Mouse (Mus musculus) right cerebral cortex, adult 2 months (tissue): ENCODE data around the gene Pnkp.

Experiments used
- DNase-seq, 2 experiments: peaks; one replicate each; pipeline ENCODE4 v3.0.0; 2021 to 2022; ENCODE audit warnings: low spot score in 2 of 2

Pnkp gene

DNA sequence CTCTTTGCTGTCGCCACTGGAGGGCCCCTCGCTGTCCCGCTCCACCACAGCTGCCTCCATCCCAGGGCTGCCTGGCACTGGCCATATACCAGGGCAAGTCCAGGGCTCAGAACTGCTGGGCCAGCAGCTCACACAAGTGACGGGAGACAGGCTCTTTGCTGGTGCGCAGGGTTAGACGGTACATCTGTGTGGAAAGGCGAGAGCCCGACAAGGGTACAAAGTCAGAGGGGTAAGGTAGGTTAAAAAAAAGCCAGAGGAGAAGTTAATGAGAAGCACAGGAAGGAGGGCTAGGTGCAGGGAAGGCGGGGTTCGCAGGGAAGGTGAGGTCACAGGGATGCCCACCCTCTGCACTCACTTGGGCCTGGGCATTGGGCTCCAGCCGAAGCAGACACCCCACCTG, 43.7 kb downstream of the Pnkp start:
- DNase-seq = no peak

DNA sequence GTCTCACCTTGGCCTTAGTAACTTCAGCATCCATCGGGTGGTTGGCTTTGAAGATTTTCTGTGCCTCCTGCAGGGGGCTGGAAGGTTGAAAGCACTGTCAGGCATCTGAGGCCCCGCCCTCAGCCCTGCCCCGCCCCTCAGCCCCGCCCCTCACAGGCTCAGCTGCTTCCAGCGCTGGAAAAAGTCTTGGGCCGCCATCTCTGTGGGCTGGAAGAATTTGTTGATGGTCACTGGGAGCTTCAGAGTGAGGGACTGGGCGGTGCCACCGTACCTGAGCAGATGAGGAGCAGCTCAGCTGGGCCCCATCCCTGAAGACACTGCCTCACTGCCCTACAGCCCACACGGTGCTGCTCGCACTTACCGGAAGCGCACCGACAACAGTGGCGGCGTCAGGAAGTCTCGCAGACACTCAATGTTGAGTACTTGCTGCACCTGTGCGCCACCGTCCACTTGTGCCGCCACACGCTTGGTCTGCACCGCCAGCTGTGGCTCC, 44.3 kb downstream of the Pnkp start:
- no peak for DNase-seq

DNA sequence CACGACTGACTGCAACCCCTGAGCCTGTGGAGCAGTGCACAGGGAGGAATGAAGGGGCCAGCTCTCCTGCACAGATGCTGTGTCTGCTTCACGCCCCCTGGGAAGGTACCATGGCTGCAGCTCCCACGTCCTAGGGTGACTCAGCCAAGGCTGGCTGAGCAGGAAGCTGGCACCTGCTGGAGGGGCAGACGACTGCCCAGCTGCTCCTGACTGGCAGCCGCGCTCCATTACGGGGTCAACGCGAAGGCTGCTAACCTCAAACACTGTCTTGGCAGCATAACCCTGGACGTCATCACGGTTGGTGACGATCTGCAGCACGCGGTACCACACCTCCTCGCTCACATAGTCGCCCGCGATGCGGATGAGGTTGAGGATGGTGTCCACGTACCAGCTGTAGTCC, 48.5 kb downstream of the Pnkp start:
- DNase-seq = peak; percentile 59 to 63

DNA sequence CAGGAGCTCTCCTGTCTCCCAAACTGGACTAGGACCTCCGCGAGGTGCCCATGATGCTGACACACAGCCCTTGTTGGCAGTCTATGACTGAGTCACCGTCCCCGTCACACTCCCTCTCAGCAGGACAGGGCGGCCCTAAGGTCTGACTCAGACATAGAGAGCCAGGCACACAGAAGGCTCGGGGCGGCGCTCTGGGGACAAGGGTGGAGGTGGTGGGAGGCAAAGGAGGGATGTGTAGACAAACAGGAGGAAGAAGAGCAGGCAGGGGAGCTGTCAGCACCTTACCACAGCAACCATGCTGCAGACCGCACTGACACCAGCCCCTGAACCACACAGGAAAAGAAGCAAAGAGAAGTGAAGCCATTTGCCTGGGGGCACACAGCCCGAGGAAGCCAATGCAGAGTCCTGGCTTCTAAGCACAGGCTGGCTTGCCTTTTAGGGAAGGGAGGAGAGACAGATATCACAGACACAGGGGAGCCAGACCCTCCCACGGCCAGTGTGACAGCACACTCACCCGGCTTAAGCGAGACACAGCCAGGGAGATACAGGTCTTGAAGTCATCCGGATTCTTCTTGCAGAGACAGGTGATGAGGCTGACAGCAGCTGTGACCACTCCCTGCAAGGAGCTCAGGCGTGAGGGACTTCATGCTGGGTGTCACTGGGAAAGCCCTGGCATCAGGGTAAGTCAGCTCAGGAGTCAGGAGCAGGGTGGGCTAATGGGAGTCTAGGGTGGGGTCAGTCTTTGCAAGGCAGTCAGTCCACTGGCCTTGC, 52.0 kb downstream of the Pnkp start:
- DNase-seq = peak in 1 of 2 experiments; percentile 34
